Mouse (Mus musculus) testis, adult 2 months (tissue): ENCODE data around the gene Macc1.

Experiments
- CTCF ChIP-seq: fragments of 200-500 bp; IDR thresholded peaks from 2 replicates; pipeline ENCODE4 v1.5.1; 2012; ENCODE audit warnings: low read depth, mild to moderate bottlenecking, inconsistent platforms, low read length, moderate library complexity; ENCODE audit not compliant: control insufficient read depth, insufficient read depth, insufficient replicate concordance
- POLR2A ChIP-seq: fragments of 200-500 bp; IDR thresholded peaks from 2 replicates; pipeline ENCODE4 v1.6.1; 2012; ENCODE audit warnings: low read depth, mild to moderate bottlenecking, inconsistent platforms, low read length, moderate library complexity; ENCODE audit not compliant: control insufficient read depth

- TF ChIP-seq CTCF: no peak
- no peak for TF ChIP-seq POLR2A
These were observed 58.3 kb downstream of the Macc1 start for GRCm38 (mm10) chr12:119372359-119372758.
